Mouse (Mus musculus) heart, postnatal 0 days (tissue): Measurements from ENCODE around the gene Klf15. TPM values are rescaled to one million over a fixed set of nuclear protein-coding genes. Genes with fewer than 3 reads are reported as not detected.

Experiments
- ATAC-seq: fragments of 200-750 bp; cut with Nextera tagmentation; 2 replicates; pipeline ENCODE4 v1.8.0; 2017; ENCODE audit warnings: low read depth, moderate number of reproducible peaks, moderate library complexity; ENCODE audit not compliant: insufficient read depth
- DNase-seq: peaks from one replicate; pipeline ENCODE4 v3.0.0-alpha.2; 2016; ENCODE audit warnings: low spot score
- H3K27ac ChIP-seq: fragments of 300-500 bp; sonication (generic); 2 replicates; pipeline ENCODE4 v1.5.1; 2014; ENCODE audit warnings: low read depth, mild to moderate bottlenecking
- H3K27me3 ChIP-seq: fragments of 300-500 bp; sonication (generic); 2 replicates; pipeline ENCODE4 v1.6.1; 2014; ENCODE audit warnings: low read length, mixed read lengths; ENCODE audit not compliant: control insufficient read depth, insufficient read depth
- H3K36me3 ChIP-seq: fragments of 300-500 bp; sonication (generic); replicated peaks from 2 replicates; pipeline ENCODE4 v1.6.1; 2014; ENCODE audit warnings: low read length, mixed read lengths; ENCODE audit not compliant: control insufficient read depth, insufficient read depth
- H3K4me1 ChIP-seq: fragments of 300-500 bp; sonication (generic); 2 replicates; pipeline ENCODE4 v1.6.1; 2014; ENCODE audit warnings: antibody characterized with exemption; ENCODE audit not compliant: control insufficient read depth, insufficient read depth
- H3K4me2 ChIP-seq: fragments of 300-500 bp; sonication (generic); 2 replicates; pipeline ENCODE4 v1.6.1; 2014; ENCODE audit warnings: low read depth, mild to moderate bottlenecking, low read length, moderate library complexity
- H3K4me3 ChIP-seq: fragments of 300-500 bp; sonication (generic); 2 replicates; pipeline ENCODE4 v1.5.1; 2014; ENCODE audit warnings: low read depth, low read length
- H3K9ac ChIP-seq: fragments of 300-500 bp; sonication (generic); replicated peaks from 2 replicates; pipeline ENCODE4 v1.6.1; 2014; ENCODE audit warnings: low read depth, low read length, mixed read lengths
- H3K9me3 ChIP-seq: fragments of 300-500 bp; sonication (generic); replicated peaks from 2 replicates; pipeline ENCODE4 v1.6.1; 2016; ENCODE audit warnings: low read length; ENCODE audit not compliant: control insufficient read depth
- CTCF ChIP-seq: IDR thresholded peaks from 2 replicates; pipeline ENCODE4 v1.5.1; 2016; ENCODE audit warnings: antibody characterized with exemption, control low read depth, low read depth
- EP300 ChIP-seq: IDR thresholded peaks from 2 replicates; pipeline ENCODE4 v1.6.1; 2016; ENCODE audit warnings: antibody characterized with exemption, low read depth
- WGBS: fragments of 180-500 bp; shearing (Covaris S2); extraction: QIAGEN DNeasy Blood & Tissue Kit; methylation state at CpG from one replicate; pipeline ENCODE4 v1.1.7; 2014; 5-methylcytosine and 5-hydroxymethylcytosine counted together
- polyA plus RNA-seq: library from polyadenylated mRNA; unstranded; fragments of >200 nt; fragmentation: Nextera tagmentation; extraction: Ambion mirVana; gene quantifications from 2 replicates; pipeline ENCODE4 v1.2.1, GENCODE M21; 2015
- total RNA-seq: library from RNA; depleted of rRNA; stranded (reverse); fragments of >200 nt; gene quantifications from 2 replicates; pipeline ENCODE4 v1.2.3, GENCODE M21; 2014; ENCODE audit warnings: low replicate concordance

Klf15 gene
- total and polyA plus RNA-seq, 2 experiments from 2014 or later: 15.6 to 56.9 TPM

GRCm38 (mm10) chr6:90501222-90501940 lies 39.0 kb downstream of the Klf15 start:
- Histone ChIP-seq H3K4me2 (no peak overlapping the region), H3K9ac (no peak overlapping the region), H3K9me3 (no peaks in the 10 kb centered on the region), H3K36me3 (no peaks in the 10 kb centered on the region), H3K4me3 (no peak overlapping the region), H3K4me1 (peaks cover 22% of the 10 kb centered on the region), H3K27me3 (no peaks in the 10 kb centered on the region), H3K27ac (no peak overlapping the region)
- DNase-seq (no peak), ATAC-seq (no peak)
- 48% methylated on average over 8 of the region's 8 CpGs for WGBS
- no peak for TF ChIP-seq CTCF
- TF ChIP-seq EP300: no peak

GRCm38 (mm10) chr6:90505906-90506305 lies 43.5 kb downstream of the Klf15 start:
- Histone ChIP-seq H3K9ac (peak overlapping the region; percentile 27; the same call in 1 of the 2 replicates), H3K4me2 (no peak overlapping the region), H3K4me1 (peaks cover 45% of the 10 kb centered on the region), H3K36me3 (no peaks in the 10 kb centered on the region), H3K27me3 (no peaks in the 10 kb centered on the region), H3K4me3 (no peak overlapping the region), H3K9me3 (no peaks in the 10 kb centered on the region), H3K27ac (peak overlapping the region; percentile 93)
- no peak for ATAC-seq
- WGBS: 12% methylated on average over 6 of the region's 6 CpGs
- peak; percentile 51 for DNase-seq
- TF ChIP-seq EP300: no peak
- TF ChIP-seq CTCF: no peak

GRCm38 (mm10) chr6:90506673-90507311 lies 44.4 kb downstream of the Klf15 start:
- WGBS: 18% methylated on average over 16 of the region's 16 CpGs
- no peaks in the 10 kb centered on the region for H3K9me3 ChIP-seq

GRCm38 (mm10) chr6:90507443-90507842 lies 45.1 kb downstream of the Klf15 start:
- H3K9me3 ChIP-seq: no peaks in the 10 kb centered on the region
- no peak for DNase-seq
- H3K4me3 ChIP-seq: no peak overlapping the region
- H3K36me3 ChIP-seq: no peaks in the 10 kb centered on the region
- no peak overlapping the region for H3K4me2 ChIP-seq
- H3K4me1 ChIP-seq: peaks cover 36% of the 10 kb centered on the region
- TF ChIP-seq EP300 (no peak), CTCF (no peak)
- peak overlapping the region; percentile 93 for H3K27ac ChIP-seq
- peak overlapping the region; percentile 34; the same call in 1 of the 2 replicates for H3K9ac ChIP-seq
- no peak for ATAC-seq
- no peaks in the 10 kb centered on the region for H3K27me3 ChIP-seq

More at GRCm38 (mm10) chr6:90506673-90507311, 44.4 kb downstream of the Klf15 start:
- peak; percentile 88 for DNase-seq
- TF ChIP-seq CTCF (0 out of 2 replicates have a peak, but pooled peaks have one; percentile 11), EP300 (peak; percentile 79; the same call in 1 of the 2 replicates)
- Histone ChIP-seq H3K27me3 (no peaks in the 10 kb centered on the region), H3K4me1 (peaks cover 37% of the 10 kb centered on the region), H3K4me3 (no peak overlapping the region), H3K9ac (peak overlapping the region; percentile 34; the same call in 1 of the 2 replicates), H3K4me2 (peak overlapping the region; percentile 20; the same call in 1 of the 2 replicates), H3K36me3 (no peaks in the 10 kb centered on the region), H3K27ac (peak overlapping the region; percentile 93)
- peak; percentile 59 for ATAC-seq

GRCm38 (mm10) chr6:90508197-90508624 lies 45.8 kb downstream of the Klf15 start:
- DNase-seq (peak; percentile 73), ATAC-seq (peak; percentile 70)
- H3K4me2 ChIP-seq: no peak overlapping the region
- WGBS: 11% methylated on average over 3 of the region's 4 CpGs
- no peak overlapping the region for H3K4me3 ChIP-seq
- H3K9me3 ChIP-seq: no peaks in the 10 kb centered on the region
- H3K4me1 ChIP-seq: peaks cover 36% of the 10 kb centered on the region
- no peaks in the 10 kb centered on the region for H3K36me3 ChIP-seq
- no peaks in the 10 kb centered on the region for H3K27me3 ChIP-seq
- peak; percentile 88 for TF ChIP-seq EP300
- no peak for TF ChIP-seq CTCF
- no peak overlapping the region for H3K9ac ChIP-seq
- H3K27ac ChIP-seq: peak overlapping the region; percentile 93
